ENCODE assay signal across 16 mouse cellular contexts in genomic region chr4:151310056-151310685, GRCm38 (mm10).
DNase-seq lines count a peak whose midpoint lies in the region; ATAC-seq and TF ChIP-seq lines count a peak whose summit lies in the region.
"Had no signal": no experiment of that assay in that cellular context is flagged by ENCODE, and none has a peak within 500 bp of the region (broad histone marks: within the 10 kb centered on the region; RNA-seq: fewer than 3 reads in every experiment).

No protein-coding gene starts in this region.

- H3K4me3 ChIP-seq in midbrain, embryonic 11.5 days (ENCODE audit: low read depth, low read length) = no peak overlapping the region
- no peak overlapping the region for H3K4me3 ChIP-seq in midbrain, embryonic 13.5 days (replicated peaks)
- no peak overlapping the region for H3K4me3 ChIP-seq in kidney, postnatal 0 days (replicated peaks; ENCODE audit: low read depth, low read length)
- H3K4me3 ChIP-seq: forebrain, embryonic 10.5 days; liver, embryonic 15.5 days had no signal

- ATAC-seq in cerebellum, adult (ENCODE audit: insufficient number of reproducible peaks, low FRiP score, low TSS enrichment) = peak; percentile 46; the same call in 1 of the 2 replicates
- no peak for ATAC-seq in midbrain, embryonic 11.5 days (ENCODE audit: low FRiP score)
- no peak for ATAC-seq in midbrain, embryonic 13.5 days
- ATAC-seq in kidney, postnatal 0 days (replicated peaks; ENCODE audit: low FRiP score, low read depth) = peak; percentile 69
- ATAC-seq: activated CD4-positive, CD25-positive, alpha-beta regulatory T cell, adult 4 months had no signal

- H3K4me2 ChIP-seq in midbrain, embryonic 11.5 days = no peak overlapping the region
- no peak overlapping the region for H3K4me2 ChIP-seq in midbrain, embryonic 13.5 days (replicated peaks)
- no peak overlapping the region for H3K4me2 ChIP-seq in kidney, postnatal 0 days (ENCODE audit: low read length)
- H3K4me2 ChIP-seq: liver, embryonic 15.5 days had no signal

- H3K27me3 ChIP-seq in midbrain, embryonic 11.5 days (ENCODE audit: control insufficient read depth, insufficient read depth, low read length) = no peaks in the 10 kb centered on the region
- H3K27me3 ChIP-seq in midbrain, embryonic 13.5 days = no peaks in the 10 kb centered on the region
- no peaks in the 10 kb centered on the region for H3K27me3 ChIP-seq in kidney, postnatal 0 days (ENCODE audit: insufficient read depth, low read length)
- H3K27me3 ChIP-seq: liver, embryonic 15.5 days had no signal

- no peak overlapping the region for H3K9ac ChIP-seq in midbrain, embryonic 11.5 days (ENCODE audit: low read length)
- no peak overlapping the region for H3K9ac ChIP-seq in midbrain, embryonic 13.5 days (replicated peaks)
- H3K9ac ChIP-seq in kidney, postnatal 0 days (ENCODE audit: low read depth, low read length) = no peak overlapping the region
- H3K9ac ChIP-seq: liver, embryonic 15.5 days had no signal

- no peaks in the 10 kb centered on the region for H3K4me1 ChIP-seq in midbrain, embryonic 11.5 days (ENCODE audit: control insufficient read depth, insufficient read depth, low read length)
- peaks cover 15% of the 10 kb centered on the region; the same call in 1 of the 2 replicates for H3K4me1 ChIP-seq in midbrain, embryonic 13.5 days (replicated peaks)
- 0 out of 2 replicates have a peak, but pooled peaks cover 8% of the 10 kb centered on the region for H3K4me1 ChIP-seq in kidney, postnatal 0 days (replicated peaks; ENCODE audit: insufficient read depth, low read length)
- H3K4me1 ChIP-seq: liver, embryonic 15.5 days had no signal

- H3K9me3 ChIP-seq in midbrain, embryonic 11.5 days (ENCODE audit: control insufficient read depth, low read length) = no peaks in the 10 kb centered on the region
- no peaks in the 10 kb centered on the region for H3K9me3 ChIP-seq in midbrain, embryonic 13.5 days
- no peaks in the 10 kb centered on the region for H3K9me3 ChIP-seq in kidney, postnatal 0 days (replicated peaks; ENCODE audit: low read length)
- H3K9me3 ChIP-seq: forebrain, embryonic 10.5 days; liver, embryonic 15.5 days had no signal

- WGBS in midbrain, embryonic 11.5 days = 63% methylated on average over 12 of the region's 12 CpGs
- 68% methylated on average over 12 of the region's 12 CpGs for WGBS in midbrain, embryonic 13.5 days
- WGBS in kidney, postnatal 0 days = 14% methylated on average over 12 of the region's 12 CpGs

- DNase-seq in cerebellum, postnatal 4 days (ENCODE audit: low spot score in 2 of 2) = no peak
- DNase-seq in midbrain, embryonic 11.5 days (ENCODE audit: low spot score, missing footprints) = peak; percentile 28
- peak; percentile 73 for DNase-seq in kidney, postnatal 0 days (ENCODE audit: low spot score)
- no peak for DNase-seq in left cerebral cortex, adult 18-20 months (ENCODE audit: low spot score in 2 of 2)
- no peak for DNase-seq in spleen, postnatal 36 days (ENCODE audit: low spot score in 2 of 2)
- DNase-seq in heart, adult 8-10 months (ENCODE audit: low spot score) = no peak
- DNase-seq: gastrocnemius, postnatal 25 days; heart, postnatal 14 days; layer of hippocampus, postnatal 36 days; midbrain, embryonic 14.5 days; thymus, postnatal 4 days had no signal

- no peaks in the 10 kb centered on the region for H3K36me3 ChIP-seq in midbrain, embryonic 11.5 days (ENCODE audit: control insufficient read depth, insufficient read depth, low read length)
- H3K36me3 ChIP-seq in midbrain, embryonic 13.5 days = no peaks in the 10 kb centered on the region
- no peaks in the 10 kb centered on the region for H3K36me3 ChIP-seq in kidney, postnatal 0 days (ENCODE audit: insufficient read depth, low read length)
- H3K36me3 ChIP-seq: forebrain, embryonic 10.5 days; liver, embryonic 15.5 days had no signal

- H3K27ac ChIP-seq in midbrain, embryonic 11.5 days (ENCODE audit: low read depth, low read length) = no peak overlapping the region
- H3K27ac ChIP-seq in midbrain, embryonic 13.5 days = no peak overlapping the region
- H3K27ac ChIP-seq in kidney, postnatal 0 days = no peak overlapping the region
- H3K27ac ChIP-seq: forebrain, embryonic 10.5 days; liver, embryonic 15.5 days had no signal

- no peak for TF ChIP-seq CTCF in kidney, postnatal 0 days (IDR thresholded peaks at IDR 0.05; ENCODE audit: low read depth)

Comparison
In these comparisons a context has a peak if more than half of its experiments do, and no peak if none do; other contexts are left out.
1. ATAC-seq: peak in cerebellum, adult (single experiment) and kidney, postnatal 0 days (single experiment); none in midbrain, embryonic 11.5 days (single experiment) and midbrain, embryonic 13.5 days (single experiment).
2. DNase-seq: peak in midbrain, embryonic 11.5 days (single experiment) and kidney, postnatal 0 days (single experiment); none in cerebellum, postnatal 4 days (0 of 2), left cerebral cortex, adult 18-20 months (0 of 2), spleen, postnatal 36 days (0 of 2) and heart, adult 8-10 months (single experiment).